In the genomic region with DNA sequence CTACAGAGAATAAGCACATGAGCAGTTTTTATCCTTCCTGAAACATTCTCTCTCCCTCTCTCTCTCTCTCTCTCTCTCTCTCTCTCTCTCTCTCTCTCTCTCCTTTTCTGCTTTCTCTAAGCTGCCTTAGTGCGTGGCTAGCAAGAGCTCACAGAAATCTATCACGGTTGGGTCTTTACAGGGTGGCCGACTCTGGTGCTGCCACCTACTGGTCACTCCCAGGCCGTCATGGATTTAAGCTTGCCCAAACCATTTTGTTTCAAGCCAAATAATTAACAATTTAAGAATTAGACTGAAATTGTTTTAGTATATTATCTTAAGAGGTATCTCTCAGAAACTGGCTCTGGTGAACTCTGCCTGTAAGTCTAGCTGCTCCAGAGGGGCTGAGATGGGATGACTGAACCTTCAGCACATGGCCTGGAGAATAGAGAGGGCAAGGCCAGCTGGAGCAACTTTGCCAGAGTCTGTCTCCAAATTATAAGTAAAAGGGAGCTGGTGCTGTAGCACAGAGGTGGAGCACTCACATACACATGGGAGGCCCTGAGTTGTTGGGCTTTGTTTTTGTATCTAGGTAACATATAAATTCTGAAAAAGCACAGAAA, we compare ENCODE assay signal across 10 mouse cellular contexts. TPM values are rescaled to one million over a fixed set of nuclear protein-coding genes. Genes with fewer than 3 reads are reported as not detected.
DNase-seq lines count a peak whose midpoint lies in the region; ATAC-seq and TF ChIP-seq lines count a peak whose summit lies in the region.
"Had no signal": no experiment of that assay in that cellular context is flagged by ENCODE, and none has a peak within 500 bp of the region (broad histone marks: within the 10 kb centered on the region; RNA-seq: fewer than 3 reads in every experiment).

No protein-coding gene starts in this region.

- no peak overlapping the region for H3K4me2 ChIP-seq in forebrain, embryonic 16.5 days (ENCODE audit: low read length)
- H3K4me2 ChIP-seq in midbrain, embryonic 15.5 days, result no peak overlapping the region
- no peak overlapping the region for H3K4me2 ChIP-seq in stomach, postnatal 0 days (replicated peaks; ENCODE audit: low read depth)
- H3K4me2 ChIP-seq: embryonic facial prominence, embryonic 13.5 days had no signal

- WGBS in thymus, adult 2 months, result 3% methylated on average over 4 of the region's 4 CpGs
- 0% methylated on average over 4 of the region's 4 CpGs for WGBS in forebrain, embryonic 16.5 days
- 3% methylated on average over 4 of the region's 4 CpGs for WGBS in midbrain, embryonic 15.5 days
- 2% methylated on average over 4 of the region's 4 CpGs for WGBS in stomach, postnatal 0 days

- no peaks in the 10 kb centered on the region for H3K9me3 ChIP-seq in forebrain, embryonic 16.5 days (ENCODE audit: control insufficient read depth, low read length)
- H3K9me3 ChIP-seq in midbrain, embryonic 15.5 days, result no peaks in the 10 kb centered on the region
- no peaks in the 10 kb centered on the region for H3K9me3 ChIP-seq in stomach, postnatal 0 days (ENCODE audit: control insufficient read depth, low read length)
- H3K9me3 ChIP-seq: embryonic facial prominence, embryonic 13.5 days had no signal

- no peak overlapping the region for H3K27ac ChIP-seq in thymus, adult 2 months (ENCODE audit: control insufficient read depth, insufficient read depth, low read length)
- H3K27ac ChIP-seq in forebrain, embryonic 16.5 days (ENCODE audit: low read length), result no peak overlapping the region
- no peak overlapping the region for H3K27ac ChIP-seq in midbrain, embryonic 15.5 days
- no peak overlapping the region for H3K27ac ChIP-seq in stomach, postnatal 0 days (replicated peaks)
- H3K27ac ChIP-seq: embryonic facial prominence, embryonic 13.5 days had no signal

- TF ChIP-seq EP300 in stomach, postnatal 0 days (optimal IDR thresholded peaks at IDR 0.05), result no peak

- H3K36me3 ChIP-seq in thymus, adult 2 months (ENCODE audit: control insufficient read depth, insufficient read depth, low read length), result no peaks in the 10 kb centered on the region
- H3K36me3 ChIP-seq in forebrain, embryonic 16.5 days (ENCODE audit: control insufficient read depth, insufficient read depth), result no peaks in the 10 kb centered on the region
- no peaks in the 10 kb centered on the region for H3K36me3 ChIP-seq in midbrain, embryonic 15.5 days (replicated peaks)
- H3K36me3 ChIP-seq in stomach, postnatal 0 days (ENCODE audit: control insufficient read depth, insufficient read depth, low read length), result no peaks in the 10 kb centered on the region
- H3K36me3 ChIP-seq: embryonic facial prominence, embryonic 13.5 days had no signal

- TF ChIP-seq POLR2A in thymus, adult 2 months (IDR thresholded peaks at IDR 0.05; ENCODE audit: control insufficient read depth, extremely low read depth, insufficient read depth, low read length, poor library complexity), result no peak

- H3K27me3 ChIP-seq in thymus, adult 2 months (ENCODE audit: control insufficient read depth, insufficient read depth, low read length), result no peaks in the 10 kb centered on the region
- no peaks in the 10 kb centered on the region for H3K27me3 ChIP-seq in forebrain, embryonic 16.5 days (replicated peaks; ENCODE audit: control insufficient read depth, insufficient read depth, low read length)
- no peaks in the 10 kb centered on the region for H3K27me3 ChIP-seq in midbrain, embryonic 15.5 days (replicated peaks)
- H3K27me3 ChIP-seq in stomach, postnatal 0 days (ENCODE audit: control insufficient read depth, insufficient read depth, low read length), result no peaks in the 10 kb centered on the region
- H3K27me3 ChIP-seq: embryonic facial prominence, embryonic 13.5 days had no signal

- ATAC-seq in forebrain, embryonic 16.5 days, result peak; percentile 88
- peak; percentile 88 for ATAC-seq in midbrain, embryonic 15.5 days (replicated peaks)
- ATAC-seq in stomach, postnatal 0 days (ENCODE audit: low FRiP score, low TSS enrichment), result no peak

- intact Hi-C loops in left cerebral cortex, postnatal 4 days (cut with DNase I), result no loop called here

- peak; percentile 28; the same call in 1 of the 2 replicates for TF ChIP-seq CTCF in thymus, adult 2 months (IDR thresholded peaks at IDR 0.05; ENCODE audit: borderline replicate concordance, control insufficient read depth, extremely low read depth, insufficient read depth, low read length, poor library complexity)
- peak; percentile 78 for TF ChIP-seq CTCF in stomach, postnatal 0 days (IDR thresholded peaks at IDR 0.05; ENCODE audit: low read depth)

- peak; percentile 20 for DNase-seq in thymus, adult 2 months
- no peak for DNase-seq in thymus, adult 18-20 months
- DNase-seq in cerebellum, adult 11 months, result peak; percentile 16
- DNase-seq in induced T-regulatory cell, adult 2 months (ENCODE audit: low read depth), result peak; percentile 48
- DNase-seq in left cerebral cortex, postnatal 4 days, result peak; percentile 62
- peak; percentile 53 for DNase-seq in stomach, postnatal 0 days (ENCODE audit: low spot score)

- no peak overlapping the region for H3K4me3 ChIP-seq in thymus, adult 2 months (ENCODE audit: control insufficient read depth, insufficient read depth, low read length)
- no peak overlapping the region for H3K4me3 ChIP-seq in forebrain, embryonic 16.5 days (replicated peaks; ENCODE audit: low read length)
- no peak overlapping the region for H3K4me3 ChIP-seq in midbrain, embryonic 15.5 days
- H3K4me3 ChIP-seq in stomach, postnatal 0 days (ENCODE audit: low read depth, low read length), result no peak overlapping the region
- H3K4me3 ChIP-seq: embryonic facial prominence, embryonic 13.5 days; megakaryocyte, embryonic 14.5 days had no signal

- H3K9ac ChIP-seq in forebrain, embryonic 16.5 days (replicated peaks; ENCODE audit: low read depth, low read length), result no peak overlapping the region
- H3K9ac ChIP-seq in midbrain, embryonic 15.5 days, result no peak overlapping the region
- H3K9ac ChIP-seq in stomach, postnatal 0 days (ENCODE audit: low read length), result no peak overlapping the region
- H3K9ac ChIP-seq: embryonic facial prominence, embryonic 13.5 days had no signal

- no peaks in the 10 kb centered on the region for H3K4me1 ChIP-seq in thymus, adult 2 months (replicated peaks; ENCODE audit: control insufficient read depth, insufficient read depth, low read length)
- no peaks in the 10 kb centered on the region for H3K4me1 ChIP-seq in forebrain, embryonic 16.5 days (replicated peaks; ENCODE audit: control insufficient read depth, insufficient read depth, low read length)
- no peaks in the 10 kb centered on the region for H3K4me1 ChIP-seq in midbrain, embryonic 15.5 days
- no peaks in the 10 kb centered on the region for H3K4me1 ChIP-seq in stomach, postnatal 0 days (replicated peaks; ENCODE audit: control insufficient read depth, insufficient read depth)
- H3K4me1 ChIP-seq: embryonic facial prominence, embryonic 13.5 days; megakaryocyte, embryonic 14.5 days had no signal

RNA-seq across cellular contexts. Expression of gene Pthlh, which starts 23.7 kb away (rescaled TPM):
- polyA plus RNA-seq in thymus, adult 2 months (2012; rRNA removed), result 2.4 and 3.3 TPM in 2 replicates
- 1.1 and 1.2 TPM in 2 replicates for polyA plus RNA-seq in forebrain, embryonic 16.5 days (2015; fragmentation: Nextera tagmentation; extraction: Ambion mirVana)
- total RNA-seq in left cerebral cortex, postnatal 4 days (2021), result 1 to 10 TPM; 1.1 to 1.5 TPM
- 0.79 and 1.1 TPM in 2 replicates for polyA plus RNA-seq in midbrain, embryonic 15.5 days (2015; fragmentation: Nextera tagmentation; extraction: Ambion mirVana)
- 4.1 and 5.7 TPM in 2 replicates for polyA plus RNA-seq in stomach, postnatal 0 days (2015; fragmentation: Nextera tagmentation; extraction: Ambion mirVana)

Comparison
In these comparisons a context has a peak if more than half of its experiments do, and no peak if none do; other contexts are left out.
1. DNase-seq: peak in thymus, adult 2 months (single experiment), cerebellum, adult 11 months (single experiment), induced T-regulatory cell, adult 2 months (single experiment), left cerebral cortex, postnatal 4 days (single experiment) and stomach, postnatal 0 days (single experiment); none in thymus, adult 18-20 months (0 of 2).